Mouse (Mus musculus) lung, adult 2 months (tissue): Measurements from ENCODE around the gene Hspb3.

Experiments
- CTCF ChIP-seq: fragments of 200-500 bp; IDR thresholded peaks from 2 replicates; pipeline ENCODE4 v1.5.1; 2011; ENCODE audit warnings: mild to moderate bottlenecking, low read length, control low read depth; ENCODE audit not compliant: insufficient read depth
- POLR2A ChIP-seq: fragments of 200-500 bp; IDR thresholded peaks from 2 replicates; pipeline ENCODE4 v1.6.1; 2011; ENCODE audit warnings: low read depth, mild to moderate bottlenecking, control low read depth, low read length, borderline replicate concordance; ENCODE audit errors: extremely low read depth

DNA sequence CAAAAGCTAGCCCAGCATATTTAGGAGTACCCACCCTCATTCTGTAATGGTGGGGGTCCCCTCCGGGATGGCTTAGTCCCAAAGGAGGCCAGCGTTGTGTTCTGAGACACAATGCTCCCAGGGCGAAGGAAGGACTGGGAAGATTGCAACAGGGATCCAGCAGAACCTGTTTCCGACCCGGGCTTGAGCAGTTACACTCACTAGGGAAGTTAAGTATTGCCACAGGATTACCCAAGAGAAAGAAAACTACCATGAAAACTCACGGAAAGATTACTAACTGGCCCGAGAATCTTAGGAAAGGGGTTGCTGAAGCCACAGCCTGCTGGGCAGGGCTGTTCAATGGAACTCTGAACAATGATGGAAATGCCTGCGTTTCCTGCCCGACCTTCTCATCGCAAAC is 49.6 kb downstream of the Hspb3 start:
- TF ChIP-seq CTCF (no peak), POLR2A (no peak)
